Mouse (Mus musculus) liver, embryonic 11.5 days (tissue): Measurements from ENCODE around the gene BC030499. TPM values are rescaled to one million over a fixed set of nuclear protein-coding genes. Genes with fewer than 3 reads are reported as not detected.

Experiments used
- ATAC-seq: fragments of 200-750 bp; cut with Nextera tagmentation; replicated peaks from 2 replicates; pipeline ENCODE4 v1.8.0; 2017; ENCODE audit warnings: moderate number of reproducible peaks, mild to moderate bottlenecking, moderate TSS enrichment, moderate library complexity; ENCODE audit not compliant: low FRiP score
- DNase-seq: peaks from one replicate; pipeline ENCODE4 v3.0.0-alpha.2; 2017; ENCODE audit warnings: low spot score
- H3K27ac ChIP-seq: fragments of 300-500 bp; sonication (generic); 2 replicates; pipeline ENCODE4 v1.5.1; 2014; ENCODE audit warnings: mild to moderate bottlenecking, low read depth, low read length, control low read depth
- H3K27me3 ChIP-seq: fragments of 300-500 bp; sonication (generic); replicated peaks from 2 replicates; pipeline ENCODE4 v1.6.1; 2014; ENCODE audit warnings: low read length, mixed read lengths; ENCODE audit not compliant: control insufficient read depth, insufficient read depth
- H3K36me3 ChIP-seq: fragments of 300-500 bp; sonication (generic); 2 replicates; pipeline ENCODE4 v1.6.1; 2014; ENCODE audit warnings: mild to moderate bottlenecking, low read length, moderate library complexity, mixed read lengths; ENCODE audit not compliant: control insufficient read depth, insufficient read depth
- H3K4me1 ChIP-seq: fragments of 300-500 bp; sonication (generic); replicated peaks from 2 replicates; pipeline ENCODE4 v1.6.1; 2014; ENCODE audit warnings: low read length, mixed read lengths; ENCODE audit not compliant: control insufficient read depth, insufficient read depth
- H3K4me2 ChIP-seq: fragments of 300-500 bp; sonication (generic); 2 replicates; pipeline ENCODE4 v1.6.1; 2014; ENCODE audit warnings: mild to moderate bottlenecking, control low read depth, moderate library complexity
- H3K4me3 ChIP-seq: fragments of 300-500 bp; sonication (generic); 2 replicates; pipeline ENCODE4 v1.5.1; 2014; ENCODE audit warnings: low read depth, low read length, control low read depth
- H3K9ac ChIP-seq: fragments of 300-500 bp; sonication (generic); 2 replicates; pipeline ENCODE4 v1.6.1; 2014; ENCODE audit warnings: low read depth, low read length, control low read depth
- H3K9me3 ChIP-seq: fragments of 300-500 bp; sonication (generic); 2 replicates; pipeline ENCODE4 v1.6.1; 2016; ENCODE audit warnings: low read length, inconsistent platforms, mixed read lengths; ENCODE audit not compliant: control insufficient read depth
- WGBS: fragments of 180-500 bp; shearing (Covaris S2); extraction: QIAGEN DNeasy Blood & Tissue Kit; methylation state at CpG from one replicate; pipeline ENCODE4 v1.1.7; 2014; 5-methylcytosine and 5-hydroxymethylcytosine counted together
- polyA plus RNA-seq: library from polyadenylated mRNA; unstranded; fragments of >200 nt; fragmentation: Nextera tagmentation; extraction: Ambion mirVana; gene quantifications from 2 replicates; pipeline ENCODE4 v1.2.1, GENCODE M21; 2014

BC030499 gene
- polyA plus RNA-seq, 1 experiment from 2014 or later = 0.36 TPM

DNA sequence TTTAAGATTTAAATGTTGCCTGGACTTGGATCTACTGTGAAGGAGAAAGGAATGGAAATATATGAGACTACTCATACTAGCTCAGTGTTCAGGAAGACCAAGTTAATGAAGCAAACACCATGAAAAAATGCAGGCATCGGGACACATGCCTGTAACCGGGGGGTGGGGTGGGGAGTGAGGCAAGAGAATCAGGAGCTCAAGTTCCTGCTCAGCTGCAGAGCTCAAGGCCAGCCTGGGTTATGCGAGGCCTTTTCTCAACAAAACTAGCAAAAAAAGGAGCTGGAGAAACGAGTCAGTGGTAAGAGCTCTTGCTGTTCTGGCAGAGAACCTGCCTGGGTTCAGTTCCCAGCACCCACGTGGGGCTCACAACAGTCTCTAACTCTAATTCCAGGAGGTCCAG is 43.4 kb downstream of the BC030499 start:
- no peak overlapping the region for H3K4me2 ChIP-seq
- WGBS = 88% methylated on average over 5 of the region's 5 CpGs
- no peaks in the 10 kb centered on the region for H3K9me3 ChIP-seq
- no peaks in the 10 kb centered on the region for H3K27me3 ChIP-seq
- ATAC-seq (no peak), DNase-seq (no peak)
- H3K9ac ChIP-seq = no peak overlapping the region
- H3K27ac ChIP-seq = no peak overlapping the region
- H3K36me3 ChIP-seq = peaks cover 30% of the 10 kb centered on the region
- no peak overlapping the region for H3K4me3 ChIP-seq
- H3K4me1 ChIP-seq = peaks cover 2% of the 10 kb centered on the region; the same call in 1 of the 2 replicates

DNA sequence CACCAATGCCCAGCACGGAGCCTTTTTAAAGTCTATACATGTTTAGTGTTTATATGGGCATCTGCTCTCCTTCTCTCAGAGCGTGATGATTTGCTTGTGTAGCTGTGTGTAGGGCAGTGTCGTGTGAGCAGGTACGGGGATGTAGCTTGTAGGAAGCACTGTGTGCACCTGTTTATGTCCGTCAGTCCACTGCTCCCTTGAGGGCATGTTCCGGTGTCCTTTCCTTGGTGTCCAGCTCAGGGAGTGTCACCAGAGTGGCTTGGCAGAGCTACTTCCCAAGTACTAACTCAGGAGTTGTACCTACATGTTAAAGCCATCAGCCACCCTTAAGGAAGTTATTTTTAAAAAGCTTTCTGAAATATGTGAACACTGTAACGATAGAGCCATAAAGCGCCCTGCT is 46.4 kb downstream of the BC030499 start:
- no peak overlapping the region for H3K4me3 ChIP-seq
- no peak for DNase-seq
- H3K9me3 ChIP-seq = no peaks in the 10 kb centered on the region
- peaks cover 38% of the 10 kb centered on the region for H3K36me3 ChIP-seq
- H3K27ac ChIP-seq = no peak overlapping the region
- WGBS = 91% methylated on average over 8 of the region's 8 CpGs
- no peak overlapping the region for H3K9ac ChIP-seq
- ATAC-seq = no peak
- no peak overlapping the region for H3K4me2 ChIP-seq
- no peaks in the 10 kb centered on the region for H3K4me1 ChIP-seq
- H3K27me3 ChIP-seq = no peaks in the 10 kb centered on the region

DNA sequence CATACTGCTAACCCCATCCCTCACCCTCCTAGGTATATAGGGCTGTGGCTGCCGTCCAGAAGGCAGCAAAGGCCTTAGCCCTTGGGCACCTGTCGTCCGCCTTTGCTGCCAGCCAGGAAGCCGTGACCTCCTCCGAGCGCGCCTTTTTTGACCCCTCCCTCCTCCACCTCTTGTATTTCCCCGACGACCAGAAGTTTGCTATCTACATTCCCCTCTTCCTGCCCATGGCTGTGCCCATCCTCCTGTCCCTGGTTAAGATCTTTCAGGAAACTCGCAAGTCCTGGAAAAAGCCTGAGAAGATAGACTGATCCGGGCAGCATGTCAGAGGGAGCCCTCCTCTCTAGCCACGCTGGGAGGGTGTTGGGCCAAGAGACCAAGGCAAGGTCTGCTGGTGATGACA is 51.1 kb downstream of the BC030499 start:
- Histone ChIP-seq H3K27ac (no peak overlapping the region), H3K9ac (no peak overlapping the region), H3K27me3 (no peaks in the 10 kb centered on the region), H3K4me1 (peaks cover 31% of the 10 kb centered on the region), H3K4me3 (no peak overlapping the region), H3K9me3 (no peaks in the 10 kb centered on the region), H3K4me2 (no peak overlapping the region), H3K36me3 (peaks cover 16% of the 10 kb centered on the region)
- WGBS = 73% methylated on average over 11 of the region's 12 CpGs
- no peak for DNase-seq
- ATAC-seq = no peak

DNA sequence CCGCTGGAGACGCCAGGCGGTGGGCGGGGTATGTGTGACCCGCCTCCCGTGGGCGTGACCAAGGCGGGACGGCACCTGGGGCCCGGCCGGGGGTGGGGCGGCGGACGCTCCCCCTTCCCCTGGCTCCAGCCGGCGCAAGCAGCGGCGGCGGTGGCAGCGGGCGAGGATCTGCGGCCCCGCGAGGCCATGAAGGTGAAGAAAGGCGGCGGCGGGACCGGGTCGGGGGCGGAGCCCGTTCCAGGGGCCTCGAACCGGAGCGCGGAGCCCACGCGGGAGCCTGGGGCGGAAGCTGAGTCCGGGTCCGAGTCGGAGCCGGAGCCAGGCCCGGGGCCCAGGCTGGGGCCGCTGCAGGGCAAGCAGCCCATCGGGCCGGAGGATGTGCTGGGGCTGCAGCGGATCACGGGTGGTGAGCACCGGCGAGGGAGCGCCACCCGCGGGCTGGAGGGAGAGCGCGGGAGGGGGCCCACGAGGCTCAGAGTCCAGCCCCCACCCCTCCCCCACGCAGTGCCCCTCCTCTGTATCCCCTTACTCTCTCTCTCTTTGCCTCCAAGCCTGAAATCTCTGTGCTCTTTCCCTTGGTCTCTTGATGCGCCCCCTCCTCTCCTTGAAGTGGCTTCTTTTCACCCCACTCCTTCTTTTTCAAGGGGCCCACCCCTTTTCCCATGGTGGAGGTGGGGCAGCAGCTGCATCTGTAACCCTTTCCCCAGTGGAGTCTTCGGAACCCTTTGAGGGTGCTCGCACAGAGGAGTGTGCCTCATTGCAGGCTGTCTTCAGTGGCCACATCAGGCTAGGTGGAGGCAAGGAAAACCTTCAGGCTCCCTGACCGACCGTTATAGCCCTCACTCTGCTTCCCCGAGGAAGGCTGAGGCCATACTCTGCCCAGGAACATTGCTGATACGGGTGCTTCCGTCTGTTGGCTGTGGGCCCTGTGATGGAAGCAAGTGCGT is 53.0 kb downstream of the BC030499 start, which contains the start of gene Unc119:
TSS of gene Unc119 (plus strand) at position 102 of the 947 bp plus-strand sequence.
- peak; percentile 69 for ATAC-seq
- peaks cover 39% of the 10 kb centered on the region for H3K4me1 ChIP-seq
- peak; percentile 86 for DNase-seq
- no peaks in the 10 kb centered on the region for H3K27me3 ChIP-seq
- H3K9me3 ChIP-seq = no peaks in the 10 kb centered on the region
- H3K36me3 ChIP-seq = peaks cover 20% of the 10 kb centered on the region
- H3K4me2 ChIP-seq = peak within 1 kb of the TSS; percentile 99
- H3K4me3 ChIP-seq = peak within 1 kb of the TSS; percentile 96
- WGBS = 2% methylated on average over 64 of the region's 66 CpGs
- H3K27ac ChIP-seq = peak within 1 kb of the TSS; percentile 90
- peak within 1 kb of the TSS; percentile 91 for H3K9ac ChIP-seq

DNA sequence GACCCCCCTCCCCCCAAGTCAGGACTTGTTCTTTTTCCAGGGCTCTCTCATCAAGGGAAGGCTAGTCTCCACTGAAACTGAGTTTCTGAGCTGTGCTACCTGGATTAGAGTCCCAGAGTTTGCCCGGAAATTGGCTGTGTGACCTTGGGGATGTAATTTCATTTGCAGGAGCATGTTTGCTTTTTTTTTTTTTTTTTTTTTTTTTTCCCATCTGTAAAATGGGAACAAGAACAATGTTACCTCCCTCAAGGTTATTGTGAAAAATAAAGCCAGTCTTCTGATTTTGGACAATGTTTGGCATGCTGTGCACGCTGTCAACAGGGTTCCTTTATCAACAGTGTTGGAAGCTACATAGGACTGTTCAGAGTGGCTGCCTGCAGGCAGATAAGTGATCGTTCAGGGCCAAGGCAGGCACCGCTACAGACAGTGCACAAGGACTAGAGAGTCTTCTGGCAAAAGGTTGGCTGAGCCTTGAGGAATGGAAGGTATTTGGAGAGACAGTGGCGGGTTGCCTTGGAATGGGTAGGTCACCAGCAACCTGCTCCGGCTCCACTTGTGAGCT is 53.8 kb downstream of the BC030499 start:
- DNase-seq = no peak
- peak overlapping the region; percentile 96 for H3K4me3 ChIP-seq

DNA sequence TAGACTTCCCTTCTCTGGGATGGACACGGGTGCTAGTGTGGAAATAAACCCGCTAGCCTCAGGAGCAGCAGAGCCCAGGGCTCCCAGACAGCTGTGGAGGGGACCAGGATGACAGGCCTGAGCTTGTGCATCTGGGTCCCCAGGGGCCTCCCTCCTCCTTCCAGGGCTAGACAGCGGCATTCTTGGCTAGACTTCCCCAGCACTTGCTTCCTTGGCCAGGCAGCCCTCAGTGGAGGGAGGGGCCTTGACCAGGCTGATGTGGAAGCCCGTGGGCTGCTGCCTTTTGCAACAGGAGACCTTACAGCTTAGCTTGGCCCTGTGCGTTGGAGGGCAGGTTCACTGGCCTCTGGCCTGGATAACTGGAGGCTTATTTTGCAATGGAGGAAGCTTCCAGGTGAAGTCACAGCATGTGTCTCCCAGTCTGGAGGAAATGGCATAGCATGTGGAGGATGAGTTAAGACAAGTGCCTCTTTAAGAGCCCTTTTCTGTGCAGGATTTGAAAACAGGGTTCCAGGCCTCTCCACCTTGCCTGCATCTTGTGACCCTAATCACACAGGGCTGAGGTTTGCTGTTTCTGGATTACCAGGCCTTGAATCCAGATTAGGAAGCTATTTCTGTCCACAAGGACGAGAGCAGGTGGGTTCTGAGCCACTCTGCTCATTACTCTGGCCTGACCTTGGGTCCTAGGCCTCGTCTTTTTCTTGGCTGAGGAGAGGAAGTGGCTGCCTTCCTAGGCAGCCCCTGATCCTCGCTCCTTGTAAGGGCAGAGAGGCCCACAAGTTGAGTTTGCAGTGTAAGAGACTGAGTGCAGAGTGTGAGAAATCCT is 54.5 kb downstream of the BC030499 start:
- peak; percentile 21 for ATAC-seq
- Histone ChIP-seq H3K9ac (peak overlapping the region; percentile 59), H3K36me3 (peaks cover 19% of the 10 kb centered on the region), H3K27ac (peak overlapping the region; percentile 90), H3K27me3 (no peaks in the 10 kb centered on the region), H3K4me2 (peak overlapping the region; percentile 99), H3K4me3 (peak overlapping the region; percentile 96), H3K9me3 (no peaks in the 10 kb centered on the region), H3K4me1 (peaks cover 42% of the 10 kb centered on the region)
- DNase-seq = peak; percentile 56
- WGBS = 33% methylated on average over 8 of the region's 8 CpGs

More for the DNA sequence above, 53.8 kb downstream of the BC030499 start:
- Histone ChIP-seq H3K9me3 (no peaks in the 10 kb centered on the region), H3K4me2 (peak overlapping the region; percentile 99), H3K27ac (peak overlapping the region; percentile 90), H3K4me1 (peaks cover 39% of the 10 kb centered on the region), H3K36me3 (peaks cover 19% of the 10 kb centered on the region), H3K27me3 (no peaks in the 10 kb centered on the region), H3K9ac (peak overlapping the region; percentile 91)
- ATAC-seq = peak; percentile 84
- 39% methylated on average over 6 of the region's 6 CpGs for WGBS

DNA sequence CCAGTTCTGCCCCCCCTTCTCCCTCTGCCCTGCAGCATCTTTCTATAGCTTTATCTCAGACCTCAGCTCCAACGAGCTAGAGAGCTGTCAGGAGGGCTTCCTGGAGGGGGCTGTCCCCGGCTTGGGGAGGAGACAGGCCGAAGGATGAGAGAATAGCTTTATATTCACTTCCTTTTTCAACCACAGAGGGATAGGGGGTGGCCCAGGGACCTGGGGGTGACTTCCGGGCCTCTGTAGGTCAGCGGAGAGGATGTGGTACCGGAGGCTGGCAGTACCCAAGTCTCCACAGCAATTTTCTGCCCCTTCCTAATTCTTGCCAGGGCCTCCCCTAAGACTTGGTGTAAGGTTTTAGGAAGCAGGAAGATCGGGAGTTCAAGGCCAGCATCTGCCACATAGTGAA is 55.2 kb downstream of the BC030499 start:
- DNase-seq = no peak

More for the DNA sequence above, 55.2 kb downstream of the BC030499 start:
- Histone ChIP-seq H3K9me3 (no peaks in the 10 kb centered on the region), H3K4me2 (peak overlapping the region; percentile 99), H3K27me3 (no peaks in the 10 kb centered on the region), H3K4me3 (peak overlapping the region; percentile 96), H3K36me3 (peaks cover 18% of the 10 kb centered on the region), H3K4me1 (peaks cover 42% of the 10 kb centered on the region), H3K9ac (peak overlapping the region; percentile 59), H3K27ac (peak overlapping the region; percentile 90)
- ATAC-seq = no peak
- WGBS = 37% methylated on average over 7 of the region's 7 CpGs
